Mouse (Mus musculus) liver, embryonic 16.5 days (tissue): ENCODE results near the gene Fbxo48. TPM values are rescaled to one million over a fixed set of nuclear protein-coding genes. Genes with fewer than 3 reads are reported as not detected.

Source experiments
- ATAC-seq: fragments of 200-750 bp; cut with Nextera tagmentation; 2 replicates; pipeline ENCODE4 v1.8.0; 2017; ENCODE audit warnings: low read depth, mild to moderate bottlenecking, moderate number of reproducible peaks, moderate library complexity
- H3K27ac ChIP-seq: fragments of 300-500 bp; sonication (generic); 2 replicates; pipeline ENCODE4 v1.5.1; 2014; ENCODE audit warnings: mild to moderate bottlenecking, low read length
- H3K27me3 ChIP-seq: fragments of 300-500 bp; sonication (generic); 2 replicates; pipeline ENCODE4 v1.6.1; 2014; ENCODE audit warnings: low read depth, low read length, mixed read lengths; ENCODE audit not compliant: control insufficient read depth, insufficient read depth
- H3K36me3 ChIP-seq: fragments of 300-500 bp; sonication (generic); 2 replicates; pipeline ENCODE4 v1.6.1; 2014; ENCODE audit warnings: mild to moderate bottlenecking; ENCODE audit not compliant: control insufficient read depth, insufficient read depth
- H3K4me1 ChIP-seq: fragments of 300-500 bp; sonication (generic); 2 replicates; pipeline ENCODE4 v1.6.1; 2014; ENCODE audit warnings: low read depth, low read length, mixed read lengths; ENCODE audit not compliant: control insufficient read depth
- H3K4me2 ChIP-seq: fragments of 300-500 bp; sonication (generic); 2 replicates; pipeline ENCODE4 v1.6.1; 2014; ENCODE audit warnings: low read depth, low read length, mixed read lengths
- H3K4me3 ChIP-seq: fragments of 300-500 bp; sonication (generic); 2 replicates; pipeline ENCODE4 v1.5.1; 2014; ENCODE audit warnings: low read depth, mild to moderate bottlenecking, low read length
- H3K9ac ChIP-seq: fragments of 300-500 bp; sonication (generic); 2 replicates; pipeline ENCODE4 v1.6.1; 2014; ENCODE audit warnings: low read depth, low read length
- H3K9me3 ChIP-seq: fragments of 300-500 bp; sonication (generic); replicated peaks from 2 replicates; pipeline ENCODE4 v1.6.1; 2016; ENCODE audit warnings: low read length; ENCODE audit not compliant: control insufficient read depth
- whole genome bisulfite sequencing: fragments of 180-500 bp; shearing (Covaris S2); extraction: QIAGEN DNeasy Blood & Tissue Kit; methylation state at CpG from one replicate; pipeline ENCODE4 v1.1.7; 2014; ENCODE audit not compliant: insufficient replicate concordance; 5-methylcytosine and 5-hydroxymethylcytosine counted together
- polyA plus RNA-seq: library from polyadenylated mRNA; unstranded; fragments of >200 nt; fragmentation: Nextera tagmentation; extraction: Ambion mirVana; gene quantifications from 2 replicates; pipeline ENCODE4 v1.2.1, GENCODE M21; 2015

The Fbxo48 gene
- polyA plus RNA-seq, 1 experiment from 2014 or later, result 1.5 TPM

GRCm38 (mm10) chr11:17002739-17003373, 51.7 kb downstream of the Fbxo48 start:
- peak; percentile 40; the same call in 1 of the 2 replicates for ATAC-seq
- H3K9me3 ChIP-seq, result no peaks in the 10 kb centered on the region
- WGBS, result 37% methylated on average over 7 of the region's 7 CpGs
- no peaks in the 10 kb centered on the region for H3K27me3 ChIP-seq
- H3K9ac ChIP-seq, result no peak overlapping the region
- H3K4me1 ChIP-seq, result no peaks in the 10 kb centered on the region; the same call in 1 of the 2 replicates
- H3K4me2 ChIP-seq, result no peak overlapping the region
- no peak overlapping the region for H3K4me3 ChIP-seq
- H3K27ac ChIP-seq, result peak overlapping the region; percentile 63
- H3K36me3 ChIP-seq, result no peaks in the 10 kb centered on the region

DNA sequence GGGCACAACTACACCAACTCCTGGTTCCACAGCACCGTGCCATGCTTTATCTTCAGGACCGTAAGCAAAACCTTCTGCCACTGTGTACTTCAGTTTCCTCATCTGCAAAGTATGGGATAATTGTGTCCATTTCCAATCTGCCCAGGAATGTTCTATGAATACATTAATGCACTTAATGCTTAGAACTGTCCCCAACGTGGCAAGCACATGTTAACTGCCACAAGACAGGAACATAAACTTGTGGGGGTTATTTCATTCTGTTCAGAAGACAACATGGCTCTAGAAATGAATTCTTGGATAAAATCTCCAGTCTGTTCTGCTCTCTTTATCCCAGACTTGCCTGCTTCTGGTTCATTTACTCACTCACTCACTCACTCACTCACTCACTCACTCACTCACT, 52.6 kb downstream of the Fbxo48 start:
- Histone ChIP-seq H3K27me3 (no peaks in the 10 kb centered on the region), H3K4me3 (no peak overlapping the region), H3K4me1 (no peaks in the 10 kb centered on the region; the same call in 1 of the 2 replicates), H3K36me3 (no peaks in the 10 kb centered on the region), H3K27ac (no peak overlapping the region), H3K9ac (no peak overlapping the region), H3K9me3 (no peaks in the 10 kb centered on the region), H3K4me2 (no peak overlapping the region)
- 25% methylated on average over 3 of the region's 3 CpGs for WGBS
- ATAC-seq, result no peak

Other genes starting within 250 kb of the Fbxo48 start
- 1.2 and 1.3 TPM in 2 replicates for gene Egfr, start 199.2 kb upstream of the Fbxo48 start, polyA plus RNA-seq
- gene Cnrip1, start 100.2 kb downstream of the Fbxo48 start, polyA plus RNA-seq, result 2.9 and 3.0 TPM in 2 replicates
- 17.6 and 18.3 TPM in 2 replicates for gene Plek, start 101.0 kb downstream of the Fbxo48 start, polyA plus RNA-seq
- gene Ppp3r1, start 207.9 kb downstream of the Fbxo48 start, polyA plus RNA-seq, result 25.0 and 26.6 TPM in 2 replicates
- gene Wdr92, start 230.7 kb downstream of the Fbxo48 start, polyA plus RNA-seq, result 7.9 and 9.4 TPM in 2 replicates